Mouse (Mus musculus): Measurements from ENCODE around the gene Trim69.
"Not testable (repeated sequence)": the region's sequence is repeated elsewhere in the genome, so short reads cannot be mapped to it uniquely, and the experiment has no call there.

Gene Trim69

DNA sequence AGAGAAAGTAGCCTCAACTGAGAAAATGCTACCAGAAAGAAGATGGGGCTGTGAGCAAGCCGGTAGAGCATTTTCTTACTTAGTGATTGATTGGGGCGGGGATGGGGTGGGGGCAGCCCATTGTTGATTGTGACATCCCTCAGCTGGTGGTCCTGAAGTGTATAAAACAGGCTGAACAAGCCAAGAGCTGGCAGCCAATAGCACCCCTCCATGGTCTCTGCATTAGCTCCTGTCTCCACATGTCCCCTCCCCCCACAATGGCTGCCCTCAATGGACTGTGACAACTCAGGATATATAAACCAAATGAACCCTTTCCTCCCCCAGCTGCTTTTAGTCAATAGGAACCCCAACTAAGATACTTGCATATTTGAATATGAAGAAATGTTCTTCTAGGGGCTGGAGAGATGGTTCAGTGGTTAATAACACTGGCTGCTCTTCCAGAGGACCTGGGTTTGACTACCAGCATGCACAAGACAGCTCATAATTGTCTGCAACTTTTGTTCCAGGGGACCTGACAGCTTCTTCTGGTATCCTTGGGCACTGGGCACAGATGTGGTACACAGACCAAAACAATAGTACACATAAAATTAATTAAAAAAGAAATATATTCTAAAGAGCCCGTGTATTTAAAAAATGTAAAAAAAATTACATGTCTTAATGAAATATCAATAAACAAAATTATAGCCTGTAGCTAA, 50.2 kb downstream of the Trim69 start:
- DNase-seq (ENCODE audit: low spot score in 2 of 2) = no peak

DNA sequence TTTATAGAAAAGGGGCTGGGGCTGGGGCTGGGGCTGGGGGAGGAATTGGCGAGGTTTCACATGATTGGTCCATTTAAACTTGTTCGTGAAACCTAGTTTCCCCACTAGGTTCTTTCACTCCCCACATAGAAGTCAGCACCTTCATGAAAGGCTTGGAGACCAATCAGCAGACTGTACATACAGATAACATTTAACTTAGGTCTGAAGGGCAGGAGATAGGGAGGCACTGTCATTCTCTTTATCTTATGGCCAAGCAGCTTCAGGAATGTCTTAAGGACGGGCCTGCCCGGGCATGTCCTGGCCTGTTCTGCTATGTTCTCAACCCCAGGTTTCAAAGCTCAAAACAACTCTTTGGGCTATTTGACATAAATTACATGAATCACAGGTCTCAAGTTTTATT, 56.6 kb downstream of the Trim69 start:
- not testable (repeated sequence) for DNase-seq (ENCODE audit: low spot score in 2 of 2)

DNA sequence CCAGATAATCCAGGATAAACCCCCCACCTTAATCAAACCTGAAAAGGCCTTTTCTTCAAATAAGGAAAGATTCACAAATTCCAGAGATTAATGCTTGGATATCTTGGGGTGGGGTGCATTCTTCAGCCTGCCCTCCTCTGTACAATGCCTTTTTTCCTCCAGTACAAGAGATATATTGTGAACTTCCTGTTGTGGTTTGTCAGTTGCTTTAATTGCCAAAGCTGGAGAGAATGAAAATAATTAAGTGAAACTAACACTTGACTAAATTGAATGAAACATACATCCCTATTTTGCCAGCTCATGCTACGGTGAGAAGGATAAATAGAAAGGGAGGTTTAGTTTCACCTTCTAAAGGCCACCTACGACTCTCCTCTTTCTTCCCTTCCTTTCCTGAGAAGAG, 57.7 kb downstream of the Trim69 start:
- DNase-seq (ENCODE audit: low spot score in 2 of 2) = no peak

DNA sequence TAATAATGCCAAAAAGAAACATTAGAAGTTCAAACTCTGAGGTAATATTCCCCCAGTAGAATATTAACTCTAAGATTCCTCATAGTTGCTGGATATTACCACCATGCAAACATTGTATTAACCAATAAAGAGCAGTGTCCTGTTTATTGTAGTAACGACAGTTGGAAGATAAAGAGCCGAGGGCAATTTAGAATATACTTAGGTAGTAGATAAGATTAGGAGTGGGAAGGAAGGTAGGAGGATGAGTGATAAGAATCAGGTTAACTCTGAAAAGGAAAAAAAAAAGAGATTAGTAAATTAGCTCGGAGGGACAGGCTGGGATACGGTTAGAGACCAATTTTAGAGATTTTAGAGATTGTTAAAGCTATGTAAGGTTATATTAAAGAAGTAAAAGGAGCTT, 60.9 kb downstream of the Trim69 start:
- no peak for DNase-seq (ENCODE audit: low spot score in 2 of 2)

DNA sequence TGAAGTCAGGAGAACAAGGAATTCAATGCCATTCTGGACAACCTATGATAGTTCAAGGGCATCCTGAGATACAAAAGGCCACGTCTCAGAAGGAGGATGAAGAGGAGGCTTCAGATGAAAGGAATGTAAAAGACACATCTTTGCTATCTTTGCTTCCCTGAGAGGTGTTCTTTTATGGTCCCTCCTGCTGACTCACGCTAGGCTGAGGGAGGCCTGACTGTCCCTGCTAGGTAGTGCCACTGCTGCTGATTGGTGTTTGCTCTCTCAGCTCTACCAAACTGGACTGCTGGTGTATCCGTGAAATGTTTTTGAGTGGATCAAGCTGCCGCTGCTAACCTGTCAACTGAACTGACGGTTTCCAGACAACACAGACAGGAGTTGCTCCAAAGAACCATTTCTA, 61.3 kb downstream of the Trim69 start:
- no peak for DNase-seq (ENCODE audit: low spot score in 2 of 2)

GRCm38 (mm10) chr2:122222272-122222671, 61.8 kb downstream of the Trim69 start:
- DNase-seq (ENCODE audit: low spot score in 2 of 2) = no peak

- no peak for DNase-seq (ENCODE audit: low spot score in 2 of 2)
Observed at GRCm38 (mm10) chr2:122223654-122224053, 63.2 kb downstream of the Trim69 start.

All from right cerebral cortex, postnatal 10 days (tissue).